Mouse (Mus musculus) v-Abl transformed pro-B cells (cell line): ENCODE measurements around the gene Fam43a.

Experiments used
- in situ Hi-C, 2 experiments: fragments of 400-800 bp; cut with MboI; formaldehyde crosslinking; loops; one replicate each; pipeline ENCODE4 v1.15.1; 2025; ENCODE audit not compliant: unreplicated experiment in 2 of 2

Fam43a gene

DNA sequence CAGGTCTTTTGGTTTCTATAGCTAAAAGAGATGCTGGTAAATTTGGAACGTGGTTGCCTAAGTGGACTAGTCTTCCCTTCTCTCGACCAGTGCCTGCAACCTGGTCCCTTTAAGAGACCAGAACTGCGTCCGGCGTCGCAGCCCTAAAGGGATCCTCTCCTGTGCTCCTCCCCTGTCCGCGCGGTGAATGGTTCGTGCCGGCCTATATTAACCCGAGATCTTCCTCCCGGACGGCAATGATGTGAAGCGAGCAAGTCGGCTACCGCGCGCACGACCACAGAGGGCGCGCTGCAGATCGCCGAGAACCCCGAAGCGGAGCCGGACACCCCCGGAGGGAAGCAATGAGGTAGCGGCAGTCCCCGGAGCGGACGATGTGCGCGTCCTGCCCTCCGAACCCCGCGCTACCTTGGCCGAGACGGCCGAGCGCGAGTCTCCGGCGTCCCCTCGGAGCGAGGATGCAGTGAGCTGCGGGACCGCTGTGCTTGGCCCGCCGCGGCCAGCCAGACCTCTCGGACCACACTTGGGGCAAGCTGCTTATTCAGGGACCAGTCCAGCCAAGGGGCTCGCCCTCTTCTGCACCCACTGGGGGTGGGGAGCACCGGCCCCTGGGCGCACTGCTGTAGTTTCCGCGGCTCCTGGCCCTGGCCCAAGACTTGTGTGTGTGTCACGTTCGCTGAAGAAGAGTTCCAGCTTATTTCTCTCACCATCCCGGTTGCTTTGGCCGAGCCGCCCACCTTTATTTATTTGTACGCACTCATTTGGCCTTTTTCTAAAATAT, at the start of gene Fam43a:
Gene Fam43a (plus strand): TSS at position 233 of the 778 bp plus-strand sequence.
- in situ Hi-C loops, result loop anchor here (5.0 to 10.0 kb wide), 7 partner anchors 48 to 755 kb away; no protein-coding TSS in a partner anchor

DNA sequence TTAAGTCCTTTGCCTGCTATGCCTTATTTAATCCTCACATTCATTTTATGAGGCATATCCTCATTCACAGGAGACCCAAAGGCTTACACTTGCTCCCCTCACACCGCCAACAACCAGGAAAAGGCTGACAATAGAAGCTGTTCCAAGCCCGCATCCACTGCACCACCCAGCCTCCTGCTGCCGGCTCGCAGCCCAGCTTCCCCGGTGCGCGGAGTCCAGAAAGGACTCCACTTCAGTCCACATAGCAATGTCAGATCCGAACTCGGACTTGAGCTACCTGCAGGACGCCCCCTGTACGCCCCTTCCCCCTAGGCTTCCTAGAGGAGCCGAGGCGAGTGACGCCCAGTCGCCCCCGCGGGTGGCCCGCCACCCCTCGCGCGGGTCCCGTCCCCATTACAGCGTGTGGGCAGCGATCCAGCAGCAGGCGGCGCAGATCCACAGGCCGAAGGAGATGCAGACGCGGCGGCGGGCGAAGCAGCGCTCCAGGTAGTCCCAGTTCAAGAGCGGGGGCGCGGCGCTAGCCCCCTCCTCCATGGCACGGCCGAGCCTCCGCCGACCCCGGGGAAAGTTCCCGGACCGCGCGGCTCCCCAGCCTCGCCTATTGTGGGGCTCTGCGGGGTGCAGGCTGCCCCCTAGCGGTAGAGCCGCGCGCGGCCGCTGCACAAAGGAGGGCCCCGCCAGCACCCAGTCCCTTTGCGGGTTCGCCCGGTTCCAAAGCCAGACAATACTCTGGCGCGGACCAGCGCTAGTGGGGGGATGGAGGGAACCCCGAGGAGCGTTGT, 49.4 kb upstream of the Fam43a start:
- in situ Hi-C loops, result loop anchor here in 1 of 2 experiments (25.0 kb wide), 1 partner anchor 1963 kb away; no protein-coding TSS in a partner anchor

DNA sequence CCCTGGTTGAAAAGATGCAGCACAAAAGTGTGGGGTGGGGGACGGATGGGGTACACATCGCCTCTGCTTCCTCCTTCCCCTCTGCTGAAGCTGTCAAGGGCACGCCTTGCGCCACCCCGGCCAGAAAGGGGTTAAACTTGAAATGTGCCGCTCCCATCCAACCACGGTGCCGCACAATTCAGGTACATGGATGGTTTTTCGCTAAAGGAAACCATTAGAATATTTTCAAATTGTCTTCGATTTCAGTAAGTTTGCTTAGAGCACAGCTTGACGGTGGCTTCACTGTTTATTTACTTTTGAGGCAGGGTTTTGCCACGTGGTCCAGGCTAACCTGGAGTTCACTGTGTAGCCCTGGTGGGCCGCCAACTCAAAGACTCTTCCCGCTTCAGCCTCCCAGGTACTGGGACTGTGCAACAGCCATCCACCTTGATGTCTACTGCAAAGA, 48.8 kb upstream of the Fam43a start, which contains the start of gene Tmem44:
Gene Tmem44 (minus strand): TSS at position 95 of the 445 bp plus-strand sequence.
- in situ Hi-C loops, result no loop called here

DNA sequence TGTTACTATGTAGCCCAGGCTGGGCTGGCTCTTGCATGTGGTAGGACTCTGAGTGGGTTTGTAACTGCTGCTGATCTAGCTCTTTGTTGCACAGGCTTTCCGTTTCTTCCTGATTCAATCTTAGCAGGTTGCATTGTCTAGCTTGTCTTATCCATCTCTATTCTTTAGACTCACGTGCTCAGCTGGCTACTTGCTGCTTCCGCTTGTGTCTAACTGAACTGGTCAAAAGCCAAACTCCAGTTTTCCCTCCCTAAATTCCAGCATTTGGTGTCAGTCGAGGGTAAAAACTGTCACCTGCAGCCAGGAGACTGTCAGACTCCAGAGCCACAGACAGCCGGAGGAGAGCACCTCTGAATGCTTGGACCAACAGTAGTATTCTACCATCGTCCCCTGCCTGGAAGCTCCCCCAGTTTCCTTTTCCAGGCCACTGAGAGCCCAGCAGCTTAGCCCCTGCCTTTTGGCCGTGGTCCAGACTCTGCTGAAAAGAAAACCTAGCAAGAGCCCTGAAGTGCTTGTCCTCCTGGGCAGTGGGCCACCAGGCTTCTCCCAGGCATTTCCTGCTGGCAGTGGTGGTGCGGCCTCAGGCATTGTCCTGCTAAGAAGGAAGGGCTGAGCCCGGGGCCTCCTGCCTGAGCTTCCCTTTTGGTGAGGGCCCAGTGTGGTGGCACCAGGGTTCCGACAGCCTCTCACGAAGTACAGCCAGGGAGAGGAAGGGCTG, 46.7 kb upstream of the Fam43a start:
- in situ Hi-C loops, result no loop called here

DNA sequence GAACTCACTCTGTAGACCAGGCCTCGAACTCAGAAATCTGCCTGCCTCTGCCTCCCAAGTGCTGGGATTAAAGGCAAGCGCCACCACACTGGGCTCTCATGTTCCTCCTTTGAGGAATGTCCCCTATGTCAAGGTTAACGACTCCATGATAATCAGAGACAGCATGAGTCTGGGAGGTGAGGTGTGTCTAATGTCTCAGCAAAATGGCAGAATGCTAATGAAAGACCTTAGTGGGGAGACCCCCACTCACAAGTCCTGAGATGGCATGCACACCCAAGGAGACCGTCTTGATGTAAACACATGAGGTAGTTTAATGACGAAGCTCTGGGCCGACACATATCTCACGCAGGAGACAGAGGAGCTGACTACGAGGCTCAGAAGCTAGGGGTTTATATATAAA, 45.4 kb upstream of the Fam43a start:
- in situ Hi-C loops, result no loop called here

DNA sequence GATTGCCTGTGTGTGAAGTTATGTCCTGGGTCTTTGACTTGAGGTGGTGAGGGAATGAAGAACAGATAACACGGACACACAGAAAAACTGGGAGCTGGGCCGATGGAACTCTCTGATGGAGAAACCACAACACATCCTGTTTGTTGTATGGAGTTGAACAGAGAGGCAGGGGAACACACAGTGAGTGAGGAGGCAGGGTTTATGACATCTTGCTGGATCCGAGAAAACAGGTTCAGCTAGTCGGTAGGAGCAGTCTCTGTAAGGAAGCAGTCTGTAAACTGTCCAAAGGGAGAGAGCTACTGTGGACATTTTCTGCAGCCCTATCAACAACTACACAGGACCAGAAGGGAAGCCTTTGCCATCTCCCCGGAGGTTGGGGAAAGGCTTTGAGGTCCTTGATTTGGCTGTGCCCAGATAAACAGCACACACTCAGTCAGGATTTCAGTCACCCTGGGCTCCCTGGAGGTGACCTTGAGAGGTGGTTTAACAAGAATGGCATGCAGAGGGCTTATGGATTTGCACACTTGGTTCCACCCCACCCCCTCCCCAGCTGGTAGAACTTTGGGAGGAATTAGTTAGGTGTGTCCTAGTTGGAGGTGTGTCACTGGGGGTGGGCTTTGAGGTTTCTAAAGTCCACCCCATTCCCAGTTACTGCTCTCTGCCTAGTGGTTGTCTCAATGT, 40.1 kb upstream of the Fam43a start:
- in situ Hi-C loops, result no loop called here

DNA sequence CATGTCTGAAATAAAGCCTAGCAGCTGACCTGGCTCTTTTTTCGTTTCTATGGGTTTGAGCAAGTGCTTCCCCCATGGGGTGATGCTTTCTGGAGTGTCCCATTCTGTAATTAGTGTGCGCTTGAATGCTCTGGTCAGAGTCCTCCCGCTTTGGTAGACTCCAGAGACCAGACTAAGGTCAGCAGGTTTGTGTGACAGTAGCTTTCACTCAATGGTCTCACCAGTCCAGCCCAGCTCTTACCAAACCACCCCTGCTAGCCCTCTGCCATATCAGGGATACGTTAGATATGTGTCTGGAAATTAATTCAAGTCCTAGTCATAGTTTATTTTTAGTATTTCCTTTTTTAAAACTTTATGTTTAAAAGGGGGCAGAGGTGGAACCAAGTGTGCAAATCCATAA, 38.9 kb upstream of the Fam43a start:
- in situ Hi-C loops, result no loop called here

DNA sequence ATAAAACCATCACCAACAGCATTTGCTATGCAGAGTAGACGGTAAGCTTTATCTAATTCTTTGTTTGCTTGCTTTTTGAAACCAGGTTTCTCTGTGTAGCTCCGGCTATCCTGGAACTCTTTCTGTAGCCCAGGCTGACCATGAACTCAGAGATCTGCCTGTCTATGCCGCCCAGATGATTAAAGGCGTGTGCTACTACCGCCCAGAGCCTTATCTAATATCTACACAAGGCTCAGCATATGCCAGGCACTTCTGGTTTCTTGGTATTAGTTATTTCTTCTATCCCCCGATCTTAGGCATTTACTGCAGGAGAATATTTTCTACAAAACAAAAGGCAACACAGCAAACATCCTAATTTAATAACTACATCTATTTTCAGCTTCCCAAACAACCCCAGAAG, 33.9 kb upstream of the Fam43a start:
- in situ Hi-C loops, result no loop called here

DNA sequence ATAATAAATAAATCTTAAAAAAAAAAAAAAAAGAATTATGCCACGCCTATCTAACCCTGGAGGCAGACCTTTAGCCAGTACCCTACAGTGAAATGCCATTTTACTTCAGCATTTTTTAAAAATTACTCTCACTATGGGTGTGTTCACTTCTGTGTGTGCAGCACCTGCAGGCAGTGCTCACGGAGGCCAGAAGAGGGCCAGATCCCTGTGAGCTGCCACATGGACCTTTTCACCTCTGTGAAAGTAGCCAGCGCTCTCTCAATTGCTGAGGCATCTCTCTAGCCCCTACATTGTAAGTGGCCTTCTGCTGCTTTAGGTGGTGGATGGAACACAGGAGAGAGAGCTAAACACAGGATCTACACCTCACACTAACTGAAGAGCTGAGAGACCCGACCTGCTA, 29.4 kb upstream of the Fam43a start:
- in situ Hi-C loops, result no loop called here

DNA sequence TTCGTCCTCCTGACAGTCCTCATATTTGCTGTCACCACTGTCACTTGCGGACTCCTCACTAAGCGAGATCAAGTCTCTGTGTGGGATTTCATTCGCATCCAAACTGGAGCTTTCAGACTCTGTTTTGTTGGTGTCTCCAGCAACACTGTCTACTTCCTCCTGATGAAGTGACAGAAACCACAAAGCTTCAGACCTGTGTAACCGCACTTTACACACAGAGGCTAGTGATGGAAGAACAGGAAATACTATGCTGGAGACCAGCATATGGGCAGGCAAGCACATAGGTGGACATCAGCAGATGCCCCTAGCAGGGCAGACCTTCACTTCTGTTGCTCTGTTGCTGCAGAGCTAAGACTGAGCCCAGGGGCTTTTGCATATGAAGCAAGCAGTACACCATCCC, 28.1 kb upstream of the Fam43a start:
- in situ Hi-C loops, result no loop called here

DNA sequence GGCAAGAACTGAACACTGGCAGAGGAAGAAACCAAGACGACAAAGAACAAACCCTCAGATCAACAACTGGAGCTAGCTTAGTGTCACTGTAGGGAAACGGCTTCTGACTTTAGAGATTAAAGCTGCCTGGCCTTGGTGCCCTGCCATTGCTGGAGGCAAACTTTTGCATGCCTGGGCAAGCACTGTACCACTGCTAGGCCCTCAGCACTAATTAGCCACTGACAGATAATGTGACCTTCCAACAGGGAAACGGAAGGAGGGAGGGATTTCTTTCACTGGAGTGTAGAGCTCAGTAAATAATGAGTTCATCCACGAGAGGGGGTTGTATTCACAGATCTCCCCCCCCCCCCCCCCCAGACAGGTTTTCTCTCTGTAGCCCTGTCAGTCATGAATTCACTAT, 27.3 kb upstream of the Fam43a start:
- in situ Hi-C loops, result no loop called here

DNA sequence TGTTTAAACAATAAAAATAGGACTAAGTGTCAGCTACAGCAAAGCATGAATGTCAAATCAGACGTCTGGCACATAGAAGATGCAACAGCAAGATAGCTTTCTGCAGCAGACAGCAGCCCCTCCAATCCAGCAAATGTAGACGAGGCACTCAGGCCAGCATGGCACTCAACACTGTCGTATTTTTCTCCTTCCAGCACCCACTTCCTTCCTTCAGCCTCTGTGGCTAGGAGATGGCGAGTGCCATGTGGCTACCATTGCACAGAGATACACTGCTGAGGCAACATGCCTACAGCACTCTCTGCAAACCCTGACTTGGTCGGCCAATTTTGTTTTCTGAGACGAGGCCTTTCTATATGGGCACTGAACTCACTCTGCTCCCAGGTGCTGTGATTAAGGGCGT, 23.7 kb upstream of the Fam43a start:
- in situ Hi-C loops, result no loop called here

DNA sequence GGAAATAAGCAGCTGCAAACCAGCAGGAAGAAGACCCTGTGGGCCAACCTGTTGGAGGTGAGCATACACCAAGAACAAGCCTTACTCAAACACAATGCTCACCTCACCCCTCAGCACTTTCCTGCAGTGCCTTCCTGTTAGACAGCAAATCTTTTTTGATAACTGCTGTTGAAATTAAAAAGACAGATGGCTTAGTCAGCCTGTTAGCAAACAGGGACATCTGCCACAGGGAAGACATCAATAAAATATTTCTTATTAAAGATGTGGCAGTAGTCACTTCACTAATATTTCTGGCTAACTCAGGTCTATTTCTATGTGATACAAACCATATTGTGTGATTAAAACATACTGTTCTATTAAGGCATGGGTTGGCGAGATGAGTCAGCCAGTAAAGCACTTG, 23.1 kb upstream of the Fam43a start:
- in situ Hi-C loops, result no loop called here

DNA sequence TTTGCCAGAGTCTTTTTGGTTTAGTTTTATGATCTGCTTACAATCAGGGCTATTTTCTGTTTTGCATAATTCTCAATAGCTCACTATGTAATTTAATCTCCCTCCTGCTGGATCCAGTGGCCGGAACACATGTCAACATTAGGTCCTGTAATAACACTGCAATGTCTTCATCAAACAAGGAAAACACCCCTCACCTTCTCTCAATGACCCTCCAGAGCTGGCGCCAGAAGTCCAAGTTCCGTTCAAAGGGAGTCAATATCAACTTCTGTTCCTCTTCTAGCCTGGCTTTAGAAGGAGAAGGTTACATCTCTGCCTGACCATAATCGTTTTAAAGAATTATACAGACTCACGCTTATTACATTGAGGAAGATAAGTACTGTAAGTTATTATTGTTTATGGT, 18.8 kb upstream of the Fam43a start:
- in situ Hi-C loops, result no loop called here

DNA sequence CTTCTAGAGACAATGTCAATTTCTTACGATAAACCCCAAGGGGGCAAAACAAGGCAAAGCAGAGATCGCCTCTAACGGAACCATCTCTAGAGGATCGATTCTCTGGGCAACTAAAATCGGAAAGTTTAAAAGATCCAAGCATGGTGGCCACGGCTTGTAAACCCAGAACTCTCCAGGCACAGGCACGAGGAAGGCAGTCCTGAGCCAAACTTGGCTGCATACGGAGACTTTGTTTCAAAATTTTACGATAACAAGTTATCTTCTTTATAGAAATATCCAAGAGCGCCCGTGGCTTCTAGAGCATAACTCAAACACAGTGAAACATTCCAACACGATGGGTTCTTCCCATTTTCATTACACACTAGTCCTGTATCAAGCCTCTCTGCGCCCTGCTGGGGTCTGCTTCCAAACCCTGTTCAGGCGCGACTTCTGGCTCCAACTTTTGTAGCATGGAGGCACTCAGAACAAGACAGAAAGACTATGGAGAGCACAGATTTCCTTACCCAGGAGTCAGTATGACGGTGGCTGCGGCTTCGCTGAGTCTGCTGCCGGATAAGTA, 12.5 kb upstream of the Fam43a start:
- in situ Hi-C loops, result no loop called here

DNA sequence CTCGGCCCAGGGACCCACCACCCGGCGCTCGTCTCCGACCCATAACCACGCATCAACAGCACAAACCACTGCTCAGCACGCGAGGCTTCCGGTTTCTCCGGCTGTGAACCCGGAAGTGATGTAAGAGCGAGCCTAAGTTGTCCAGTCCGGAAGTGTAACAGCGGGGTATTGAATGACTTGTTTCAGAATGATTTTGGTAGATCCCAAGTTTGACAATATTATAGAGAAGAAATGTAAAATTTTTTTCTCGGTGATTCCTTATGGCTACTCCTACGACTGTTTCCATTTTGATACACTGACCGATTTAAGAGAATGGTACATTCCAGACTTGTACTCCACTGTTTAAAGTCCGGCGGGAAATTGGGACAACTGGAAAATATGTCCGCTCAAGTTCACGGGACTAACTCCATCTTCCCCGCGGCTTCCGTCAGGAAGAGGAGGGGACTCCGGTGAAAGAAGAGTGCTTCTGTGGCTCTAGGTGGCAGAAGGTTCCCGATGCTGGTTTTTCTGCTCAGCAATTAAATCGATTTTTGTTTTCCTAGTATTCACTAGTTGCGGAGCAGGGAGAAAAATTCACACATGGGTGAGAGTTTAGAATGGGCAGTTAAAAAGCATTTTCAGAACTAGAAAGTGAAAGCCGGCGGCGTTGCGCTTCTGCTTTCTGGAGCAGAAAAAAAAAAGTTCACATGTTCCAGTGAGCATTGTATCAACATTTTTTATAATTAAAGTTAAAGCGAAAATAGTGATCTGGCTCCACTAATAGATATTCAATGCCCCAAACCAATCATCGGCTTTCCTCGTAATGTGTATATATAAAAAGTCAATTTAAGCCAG, 11.8 kb upstream of the Fam43a start, which contains the start of gene Lsg1:
Gene Lsg1 (minus strand): TSS at position 99 of the 834 bp plus-strand sequence.
- in situ Hi-C loops, result no loop called here

DNA sequence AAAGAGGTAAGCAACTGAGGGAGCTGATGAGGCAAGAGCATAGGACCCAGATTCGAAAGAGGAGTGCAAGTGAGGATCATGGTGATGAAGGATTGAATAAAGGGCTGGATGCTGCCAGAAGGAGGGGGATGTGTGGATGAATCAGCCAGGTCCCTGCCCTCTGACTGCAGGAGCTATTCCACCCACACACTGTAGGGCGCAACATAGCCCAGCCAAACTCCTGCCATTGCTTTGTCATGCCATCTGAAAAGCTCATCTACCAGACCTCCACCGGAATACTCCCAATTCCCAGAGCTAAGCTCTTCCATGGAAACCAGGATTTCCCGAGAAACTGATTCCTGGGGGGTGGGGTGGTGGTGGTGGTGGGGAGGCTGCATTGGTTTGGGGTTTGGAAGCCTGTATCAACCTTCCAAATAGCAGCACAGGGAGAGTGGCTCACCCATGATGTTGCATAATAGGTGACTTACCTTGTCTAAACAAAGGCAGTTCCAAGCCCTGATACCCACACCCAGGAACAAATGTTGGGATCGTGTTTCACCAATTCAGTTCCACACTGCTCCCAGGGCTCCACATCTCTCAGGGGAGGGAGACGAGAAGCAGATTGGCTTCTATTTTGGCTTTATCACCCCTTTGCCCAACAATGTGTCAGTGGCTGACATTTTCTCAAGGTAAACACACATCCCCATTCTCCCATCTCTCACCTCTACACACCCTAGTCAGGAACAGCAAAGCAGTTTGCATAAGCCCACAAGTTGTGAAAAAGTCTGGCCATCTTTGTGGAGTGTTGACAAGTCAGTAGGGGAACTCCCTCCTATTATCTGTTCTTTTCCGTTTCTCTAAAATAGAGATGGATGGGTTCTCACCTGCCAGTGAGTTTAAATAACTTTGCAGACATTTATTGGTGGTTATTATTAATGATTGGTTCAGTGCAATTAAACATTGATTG, 9.0 kb upstream of the Fam43a start:
- in situ Hi-C loops, result loop anchor here in 1 of 2 experiments (5.0 to 10.0 kb wide), 3 partner anchors 284 to 764 kb away; no protein-coding TSS in a partner anchor

DNA sequence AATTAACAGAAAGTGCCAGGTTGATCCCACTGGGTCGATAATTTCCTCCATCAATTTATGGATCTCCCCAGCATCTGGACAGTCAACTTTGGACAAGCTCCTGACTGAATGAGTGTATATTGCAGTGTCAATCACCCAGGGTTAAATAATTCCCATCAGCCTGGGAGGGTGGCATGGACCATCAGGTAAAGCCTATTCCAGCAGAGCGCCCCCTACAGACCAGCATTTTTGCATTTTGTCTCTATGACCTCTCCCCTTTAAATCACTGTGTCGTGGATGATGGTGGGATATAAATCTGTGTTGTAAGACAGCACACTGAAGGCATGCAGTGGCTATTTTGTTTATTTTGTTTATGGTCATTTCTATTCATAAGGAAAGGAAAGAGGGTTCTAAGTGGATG, 7.5 kb upstream of the Fam43a start:
- in situ Hi-C loops, result loop anchor here in 1 of 2 experiments (5.0 to 10.0 kb wide), 3 partner anchors 283 to 763 kb away; no protein-coding TSS in a partner anchor
